ENCODE assay signal across 35 mouse cellular contexts in the genomic region with DNA sequence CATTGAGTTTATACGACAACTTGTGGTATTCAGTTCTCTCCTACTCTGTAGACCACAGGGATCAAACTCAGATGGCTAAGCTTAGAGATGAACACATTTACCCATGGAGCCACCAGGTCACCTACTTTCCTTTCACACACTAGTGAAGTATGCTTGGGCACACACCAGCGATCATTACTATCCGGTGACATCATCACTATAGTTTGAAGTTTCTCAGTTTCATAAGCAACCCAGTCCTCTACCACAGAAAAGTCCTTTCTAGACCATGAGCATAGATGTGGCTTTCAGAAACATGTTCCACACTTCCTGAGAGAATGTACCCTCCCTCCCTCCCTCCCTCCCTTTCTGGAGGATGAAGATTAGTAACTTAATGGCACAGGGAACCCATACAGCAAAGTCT.
"Had no signal": no experiment of that assay in that cellular context is flagged by ENCODE, and none has a peak within 500 bp of the region (broad histone marks: within the 10 kb centered on the region; RNA-seq: fewer than 3 reads in every experiment).

No protein-coding gene starts in this region.

- H3K9me3 ChIP-seq: heart, embryonic 12.5 days; heart, embryonic 13.5 days; heart, embryonic 15.5 days; hindbrain, embryonic 10.5 days; hindbrain, embryonic 12.5 days; hindbrain, embryonic 13.5 days; hindbrain, embryonic 15.5 days; intestine, embryonic 15.5 days; kidney, embryonic 15.5 days had no signal

- H3K27ac ChIP-seq: heart, embryonic 13.5 days; heart, embryonic 15.5 days; hindbrain, embryonic 10.5 days; hindbrain, embryonic 12.5 days; hindbrain, embryonic 13.5 days; hindbrain, embryonic 14.5 days; hindbrain, embryonic 15.5 days; hindbrain, postnatal 0 days; intestine, embryonic 15.5 days; kidney, embryonic 15.5 days; kidney, postnatal 0 days; layer of hippocampus, adult 2 months; left cerebral cortex, adult 2 months had no signal

- H3K27me3 ChIP-seq: heart, embryonic 12.5 days; heart, embryonic 13.5 days; heart, embryonic 15.5 days; hindbrain, embryonic 12.5 days; hindbrain, embryonic 13.5 days; hindbrain, embryonic 15.5 days; intestine, embryonic 15.5 days; kidney, embryonic 15.5 days had no signal

- H3K9ac ChIP-seq: heart, embryonic 12.5 days; heart, embryonic 13.5 days; heart, embryonic 15.5 days; hindbrain, embryonic 12.5 days; hindbrain, embryonic 13.5 days; hindbrain, embryonic 14.5 days; hindbrain, embryonic 15.5 days; intestine, embryonic 15.5 days; kidney, embryonic 15.5 days had no signal

- H3K4me1 ChIP-seq: heart, embryonic 12.5 days; heart, embryonic 13.5 days; heart, embryonic 15.5 days; hindbrain, embryonic 10.5 days; hindbrain, embryonic 12.5 days; hindbrain, embryonic 13.5 days; hindbrain, embryonic 15.5 days; intestine, embryonic 15.5 days; kidney, embryonic 15.5 days had no signal

- H3K4me2 ChIP-seq: heart, embryonic 11.5 days; heart, embryonic 12.5 days; heart, embryonic 13.5 days; heart, embryonic 15.5 days; hindbrain, embryonic 12.5 days; hindbrain, embryonic 13.5 days; hindbrain, embryonic 14.5 days; hindbrain, embryonic 15.5 days; intestine, embryonic 15.5 days; kidney, embryonic 15.5 days had no signal

- H3K4me3 ChIP-seq: heart, embryonic 12.5 days; heart, embryonic 13.5 days; heart, embryonic 15.5 days; hindbrain, embryonic 10.5 days; hindbrain, embryonic 12.5 days; hindbrain, embryonic 13.5 days; hindbrain, embryonic 15.5 days; intestine, embryonic 15.5 days; kidney, embryonic 15.5 days; layer of hippocampus, adult 2 months; left cerebral cortex, adult 2 months had no signal

- DNase-seq: heart, postnatal 10 days; heart, postnatal 14 days; heart, postnatal 36 days; heart, postnatal 4 days; kidney, adult 11 months; kidney, adult 18-20 months; kidney, adult 2 months; kidney, adult 8-10 months; kidney, adult 9 months; kidney, postnatal 10 days; kidney, postnatal 14 days; kidney, postnatal 25 days; kidney, postnatal 36 days; kidney, postnatal 4 days; layer of hippocampus, adult 9-11 months; layer of hippocampus, postnatal 36 days had no signal

- H3K36me3 ChIP-seq: heart, embryonic 12.5 days; heart, embryonic 13.5 days; heart, embryonic 15.5 days; hindbrain, embryonic 10.5 days; hindbrain, embryonic 12.5 days; hindbrain, embryonic 13.5 days; hindbrain, embryonic 15.5 days; intestine, embryonic 15.5 days; kidney, embryonic 15.5 days had no signal

- ATAC-seq: hindbrain, embryonic 16.5 days; hindbrain, postnatal 0 days; inflammation-experienced regulatory T-cells, adult 6 months; intestine, embryonic 15.5 days; intestine, embryonic 16.5 days; intestine, postnatal 0 days had no signal
